Mouse (Mus musculus) MEL (cell line): ENCODE results near the gene Gpx6.

Source experiments
- CHD1 ChIP-seq: IDR thresholded peaks from 2 replicates; pipeline ENCODE4 v1.6.1; 2012; ENCODE audit warnings: low read depth, mild to moderate bottlenecking, inconsistent platforms, low read length, improper control_type of control experiment
- CHD2 ChIP-seq: IDR thresholded peaks from 2 replicates; pipeline ENCODE4 v1.6.1; 2011; ENCODE audit warnings: low read length, improper control_type of control experiment
- CTCF ChIP-seq, 3 experiments: IDR thresholded peaks in 2 of 3; conservative IDR thresholded peaks in 1 of 3; 2 replicates each; pipeline ENCODE4 v1.5.1; 2011 to 2012; ENCODE audit warnings: low read length in 3 of 3, low read depth in 2 of 3, mild to moderate bottlenecking in 2 of 3, improper control_type of control experiment in 1 of 3, inconsistent platforms in 1 of 3, mixed read lengths in 1 of 3, moderate library complexity in 1 of 3; ENCODE audit not compliant: control insufficient read depth in 1 of 3, insufficient read depth in 1 of 3, poor library complexity in 1 of 3, severe bottlenecking in 1 of 3
- GATA1 ChIP-seq: IDR thresholded peaks from 2 replicates; pipeline ENCODE4 v1.6.1; 2011; ENCODE audit warnings: low read depth, low read length, improper control_type of control experiment
- HCFC1 ChIP-seq: IDR thresholded peaks from 2 replicates; pipeline ENCODE4 v1.6.1; 2012; ENCODE audit warnings: low read depth, mild to moderate bottlenecking, inconsistent platforms, low read length, improper control_type of control experiment, moderate library complexity
- MYB ChIP-seq: IDR thresholded peaks from 2 replicates; pipeline ENCODE4 v1.6.1; 2011; ENCODE audit warnings: mild to moderate bottlenecking, low read depth, low read length, improper control_type of control experiment
- MYC ChIP-seq: IDR thresholded peaks from 2 replicates; pipeline ENCODE4 v1.6.1; 2011; ENCODE audit warnings: low read depth, mild to moderate bottlenecking, low read length, improper control_type of control experiment, moderate library complexity
- NRF1 ChIP-seq: IDR thresholded peaks from 2 replicates; pipeline ENCODE4 v1.6.1; 2014; ENCODE audit warnings: low read depth, mild to moderate bottlenecking, inconsistent platforms, low read length, improper control_type of control experiment, moderate library complexity; ENCODE audit not compliant: poor library complexity, insufficient read depth, severe bottlenecking
- POLR2A ChIP-seq, 2 experiments: IDR thresholded peaks; 2 replicates each; pipeline ENCODE4 v1.6.1; 2011 to 2012; ENCODE audit warnings: low read length in 2 of 2, mild to moderate bottlenecking in 2 of 2, control low read depth in 1 of 2, improper control_type of control experiment in 1 of 2, low read depth in 1 of 2, moderate library complexity in 1 of 2; ENCODE audit not compliant: control insufficient read depth in 1 of 2, insufficient read depth in 1 of 2, poor library complexity in 1 of 2
- POLR2AphosphoS5 ChIP-seq: IDR thresholded peaks from 2 replicates; pipeline ENCODE4 v1.6.1; 2012; ENCODE audit warnings: low read depth, borderline replicate concordance, mild to moderate bottlenecking, inconsistent platforms, low read length, moderate library complexity, mixed read lengths
- TAL1 ChIP-seq: IDR thresholded peaks from 2 replicates; pipeline ENCODE4 v1.6.1; 2012; ENCODE audit warnings: mild to moderate bottlenecking, inconsistent platforms, low read length, moderate library complexity, mixed read lengths

DNA sequence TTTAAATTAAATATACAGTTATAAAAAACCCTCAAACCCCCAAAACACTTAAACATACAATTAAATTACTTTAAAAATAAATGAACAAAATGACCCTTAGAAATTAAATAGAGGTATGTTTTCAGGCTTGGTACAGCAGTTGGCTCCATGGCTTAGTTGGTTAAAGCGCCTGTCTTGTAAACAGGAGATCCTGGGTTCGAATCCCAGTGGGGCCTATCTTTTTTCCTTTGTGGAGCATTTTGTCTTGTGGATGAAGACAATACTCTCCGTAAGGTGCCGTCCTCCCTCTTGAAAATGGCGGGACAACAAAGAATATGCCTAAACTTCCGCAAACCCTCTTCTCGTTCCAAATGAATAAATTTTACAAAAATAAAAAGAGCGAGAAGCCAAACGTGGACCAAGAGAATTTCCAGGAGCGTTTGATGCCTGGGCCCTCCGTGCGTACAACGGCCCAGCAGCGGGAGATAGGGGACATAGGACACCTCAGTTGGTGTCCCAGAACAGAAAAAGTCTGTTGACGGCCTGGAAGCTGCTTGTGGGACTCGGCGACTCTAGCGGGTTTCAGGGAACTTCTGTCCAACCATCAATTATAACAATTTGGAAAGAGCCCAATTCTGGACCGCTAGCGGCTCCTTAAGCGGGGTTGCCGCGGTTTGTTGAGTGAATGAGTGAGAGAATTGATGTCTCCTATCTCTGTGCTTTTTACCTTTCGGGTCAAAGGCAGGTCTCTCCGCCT lies 35.9 kb upstream of the Gpx6 start:
- no peak for TF ChIP-seq POLR2A (IDR thresholded peaks at IDR 0.05; ENCODE audit: control insufficient read depth in 1 of 2, insufficient read depth in 1 of 2, low read depth in 1 of 2, low read length in 2 of 2, poor library complexity in 1 of 2)
- no peak for TF ChIP-seq CTCF (IDR thresholded peaks at IDR 0.05 in 2 of 3, conservative IDR thresholded peaks at IDR 0.05 in 1 of 3; ENCODE audit: control insufficient read depth in 1 of 3, insufficient read depth in 1 of 3, low read depth in 2 of 3, low read length in 3 of 3, poor library complexity in 1 of 3, severe bottlenecking in 1 of 3)
- TF ChIP-seq GATA1: peak; percentile 15; the same call in 1 of the 2 replicates
- TF ChIP-seq HCFC1: no peak
- TF ChIP-seq NRF1: no peak
- no peak for TF ChIP-seq MYB
- no peak for TF ChIP-seq POLR2AphosphoS5
- no peak for TF ChIP-seq CHD2
- no peak for TF ChIP-seq TAL1
- no peak for TF ChIP-seq CHD1
- no peak for TF ChIP-seq MYC
